Mouse (Mus musculus) midbrain, postnatal 0 days (tissue): ENCODE results near the gene Stap2. TPM values are rescaled to one million over a fixed set of nuclear protein-coding genes. Genes with fewer than 3 reads are reported as not detected.

Experiments
- ATAC-seq: fragments of 200-750 bp; cut with Nextera tagmentation; 2 replicates; pipeline ENCODE4 v1.8.0; 2017; ENCODE audit warnings: moderate number of reproducible peaks, mild to moderate bottlenecking, moderate TSS enrichment, moderate library complexity; ENCODE audit not compliant: low FRiP score
- DNase-seq: peaks from one replicate; pipeline ENCODE4 v3.0.0-alpha.2; 2015; ENCODE audit warnings: low spot score
- H3K27ac ChIP-seq: fragments of 300-500 bp; sonication (generic); 2 replicates; pipeline ENCODE4 v1.5.1; 2014; ENCODE audit warnings: low read depth, mild to moderate bottlenecking, low read length, mixed read lengths
- H3K27me3 ChIP-seq: fragments of 300-500 bp; sonication (generic); 2 replicates; pipeline ENCODE4 v1.6.1; 2014; ENCODE audit warnings: low read length, control low read depth, mixed read lengths; ENCODE audit not compliant: insufficient read depth
- H3K36me3 ChIP-seq: fragments of 300-500 bp; sonication (generic); 2 replicates; pipeline ENCODE4 v1.6.1; 2014; ENCODE audit warnings: low read length, control low read depth, mixed read lengths; ENCODE audit not compliant: insufficient read depth
- H3K4me1 ChIP-seq: fragments of 300-500 bp; sonication (generic); 2 replicates; pipeline ENCODE4 v1.6.1; 2014; ENCODE audit warnings: mild to moderate bottlenecking, control low read depth, antibody characterized with exemption, low read length, mixed read lengths; ENCODE audit not compliant: insufficient read depth
- H3K4me2 ChIP-seq: fragments of 300-500 bp; sonication (generic); 2 replicates; pipeline ENCODE4 v1.6.1; 2014; ENCODE audit warnings: low read depth, mild to moderate bottlenecking, low read length, mixed read lengths; ENCODE audit not compliant: poor library complexity, severe bottlenecking
- H3K4me3 ChIP-seq: fragments of 300-500 bp; sonication (generic); 2 replicates; pipeline ENCODE4 v1.5.1; 2014; ENCODE audit warnings: low read depth, mild to moderate bottlenecking, low read length, moderate library complexity
- H3K9ac ChIP-seq: fragments of 300-500 bp; sonication (generic); replicated peaks from 2 replicates; pipeline ENCODE4 v1.6.1; 2014; ENCODE audit warnings: mild to moderate bottlenecking, low read length, moderate library complexity, mixed read lengths; ENCODE audit not compliant: poor library complexity, severe bottlenecking
- H3K9me3 ChIP-seq: fragments of 300-500 bp; sonication (generic); 2 replicates; pipeline ENCODE4 v1.6.1; 2016; ENCODE audit warnings: low read length, control low read depth
- CTCF ChIP-seq: IDR thresholded peaks from 2 replicates; pipeline ENCODE4 v1.5.1; 2016; ENCODE audit warnings: antibody characterized with exemption, mild to moderate bottlenecking
- WGBS: fragments of 180-500 bp; shearing (Covaris S2); extraction: QIAGEN DNeasy Blood & Tissue Kit; methylation state at CpG from one replicate; pipeline ENCODE4 v1.1.7; 2014; 5-methylcytosine and 5-hydroxymethylcytosine counted together
- polyA plus RNA-seq: library from polyadenylated mRNA; unstranded; fragments of >200 nt; fragmentation: Nextera tagmentation; extraction: Ambion mirVana; gene quantifications from 2 replicates; pipeline ENCODE4 v1.2.1, GENCODE M21; 2015
- total RNA-seq: library from RNA; depleted of rRNA; stranded (reverse); fragments of >200 nt; gene quantifications from 2 replicates; pipeline ENCODE4 v1.2.3, GENCODE M21; 2014

Stap2 gene
- total and polyA plus RNA-seq, 2 experiments from 2014 or later = 2.4 to 4.3 TPM

DNA sequence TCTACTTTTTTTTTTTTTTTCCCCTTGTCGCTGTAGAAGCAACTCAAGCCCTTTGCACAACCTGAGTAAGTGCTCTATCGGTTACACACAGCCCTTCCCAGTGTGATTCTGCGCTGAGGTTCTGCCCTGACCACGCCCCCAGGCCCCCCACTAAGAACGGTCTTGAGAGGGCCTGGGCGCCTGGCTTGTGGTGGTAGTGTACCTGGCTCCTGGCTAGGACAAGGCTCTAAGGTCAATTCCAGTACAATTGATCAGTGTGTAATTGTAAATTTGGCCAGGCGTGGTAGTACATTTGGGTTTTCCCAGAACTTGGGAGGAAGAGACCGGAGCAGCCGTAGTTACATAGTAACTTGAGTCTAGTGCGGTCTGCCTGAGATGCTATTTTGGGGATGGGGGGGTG, 1.6 kb upstream of the Stap2 start:
- H3K27ac ChIP-seq = no peak overlapping the region
- H3K4me3 ChIP-seq = no peak overlapping the region
- H3K4me1 ChIP-seq = peaks cover 11% of the 10 kb centered on the region
- no peak for DNase-seq
- H3K9me3 ChIP-seq = no peaks in the 10 kb centered on the region
- no peak for TF ChIP-seq CTCF
- no peak overlapping the region for H3K9ac ChIP-seq
- H3K27me3 ChIP-seq = no peaks in the 10 kb centered on the region
- no peak for ATAC-seq
- H3K4me2 ChIP-seq = no peak overlapping the region
- 60% methylated on average over 10 of the region's 10 CpGs for WGBS
- H3K36me3 ChIP-seq = 0 out of 2 replicates have a peak, but pooled peaks cover 7% of the 10 kb centered on the region

DNA sequence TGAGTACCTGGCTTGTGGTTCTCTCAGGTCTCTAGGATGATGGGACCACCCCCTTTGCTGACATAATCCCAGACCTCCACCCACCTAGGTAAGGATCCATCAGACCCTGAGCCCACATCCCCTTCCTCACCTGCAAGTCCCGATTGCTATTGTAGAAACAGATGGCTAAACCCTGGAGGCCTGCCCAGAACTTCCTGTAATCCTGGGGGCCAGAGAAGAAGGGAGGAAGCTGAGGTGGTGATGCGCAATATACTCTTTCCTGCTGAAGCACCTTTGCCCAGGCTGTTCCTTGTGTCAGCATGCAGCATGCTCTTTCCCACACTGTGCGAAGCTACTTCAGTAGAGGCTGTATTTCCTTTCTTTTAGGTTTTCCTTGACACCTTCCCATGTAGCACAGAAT, 2.4 kb downstream of the Stap2 start:
- TF ChIP-seq CTCF = no peak
- 81% methylated on average over 3 of the region's 3 CpGs for WGBS
- H3K9me3 ChIP-seq = no peaks in the 10 kb centered on the region

DNA sequence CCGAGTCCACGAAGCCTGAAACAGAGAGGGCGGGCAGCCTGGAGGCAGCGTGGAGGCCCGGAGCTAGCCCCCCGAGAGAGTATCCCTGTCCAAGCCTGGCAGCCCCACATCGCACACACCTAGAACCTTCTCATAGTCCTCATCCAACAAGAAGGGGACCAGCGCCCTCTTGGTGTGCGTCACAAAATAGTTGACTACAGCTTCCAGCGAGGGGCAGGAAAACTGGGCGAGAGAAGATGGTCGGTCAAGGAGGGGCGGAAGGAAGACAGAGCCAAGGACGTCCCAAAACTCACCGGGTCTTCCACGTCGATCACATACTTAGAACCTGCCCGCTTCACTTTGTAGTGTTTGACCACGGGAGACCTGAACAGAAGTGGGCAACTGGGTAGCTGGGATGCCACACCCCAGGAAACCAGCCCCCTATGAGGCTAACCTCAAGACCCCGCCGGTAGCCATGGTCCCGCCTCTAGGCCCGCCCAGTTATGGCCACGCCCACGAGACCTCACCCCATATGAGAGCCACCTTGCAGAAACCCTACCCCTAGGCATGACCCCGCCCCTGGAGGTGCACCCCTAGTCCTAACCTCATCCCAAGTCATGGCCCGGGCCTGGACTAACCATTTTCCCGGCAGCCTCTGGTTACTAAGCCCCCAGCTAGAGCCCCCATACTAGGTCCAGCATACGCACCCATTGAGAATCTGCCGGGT, 5.4 kb downstream of the Stap2 start:
- ATAC-seq (peak; percentile 29; the same call in 1 of the 2 replicates), DNase-seq (no peak)
- Histone ChIP-seq H3K4me1 (no peaks in the 10 kb centered on the region), H3K9me3 (no peaks in the 10 kb centered on the region), H3K27me3 (no peaks in the 10 kb centered on the region), H3K4me2 (no peak overlapping the region), H3K9ac (no peak overlapping the region), H3K4me3 (no peak overlapping the region), H3K27ac (no peak overlapping the region), H3K36me3 (peaks cover 19% of the 10 kb centered on the region)
- WGBS = 12% methylated on average over 30 of the region's 30 CpGs
- TF ChIP-seq CTCF = peak; percentile 41

More for the DNA sequence above, 2.4 kb downstream of the Stap2 start:
- H3K36me3 ChIP-seq = no peaks in the 10 kb centered on the region
- H3K27ac ChIP-seq = no peak overlapping the region
- H3K4me1 ChIP-seq = no peaks in the 10 kb centered on the region
- ATAC-seq (no peak), DNase-seq (no peak)
- no peaks in the 10 kb centered on the region for H3K27me3 ChIP-seq
- H3K4me2 ChIP-seq = no peak overlapping the region
- H3K9ac ChIP-seq = no peak overlapping the region
- no peak overlapping the region for H3K4me3 ChIP-seq

DNA sequence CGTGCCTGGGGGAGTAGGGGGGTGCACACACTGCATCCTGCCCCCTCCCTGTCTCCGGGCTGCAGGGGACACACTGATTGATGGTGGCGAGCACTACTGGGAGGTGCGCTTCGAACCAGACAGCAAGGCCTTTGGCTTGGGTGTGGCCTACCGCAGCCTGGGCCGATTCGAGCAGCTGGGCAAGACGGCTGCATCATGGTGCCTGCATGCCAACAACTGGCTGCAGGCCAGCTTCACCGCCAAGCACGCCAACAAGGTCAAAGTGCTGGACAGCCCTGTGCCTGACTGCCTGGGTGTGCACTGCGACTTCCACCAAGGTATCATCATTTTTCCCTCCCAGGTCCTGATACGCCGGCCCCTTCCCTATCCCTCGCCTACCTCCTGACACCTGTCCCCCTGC, 9.4 kb downstream of the Stap2 start:
- H3K36me3 ChIP-seq = peaks cover 39% of the 10 kb centered on the region
- no peak overlapping the region for H3K27ac ChIP-seq
- no peak overlapping the region for H3K9ac ChIP-seq
- ATAC-seq (no peak), DNase-seq (no peak)
- H3K4me3 ChIP-seq = no peak overlapping the region
- H3K4me1 ChIP-seq = no peaks in the 10 kb centered on the region
- WGBS = 86% methylated on average over 15 of the region's 15 CpGs
- H3K4me2 ChIP-seq = no peak overlapping the region
- TF ChIP-seq CTCF = no peak
- no peaks in the 10 kb centered on the region for H3K27me3 ChIP-seq
- no peaks in the 10 kb centered on the region for H3K9me3 ChIP-seq

DNA sequence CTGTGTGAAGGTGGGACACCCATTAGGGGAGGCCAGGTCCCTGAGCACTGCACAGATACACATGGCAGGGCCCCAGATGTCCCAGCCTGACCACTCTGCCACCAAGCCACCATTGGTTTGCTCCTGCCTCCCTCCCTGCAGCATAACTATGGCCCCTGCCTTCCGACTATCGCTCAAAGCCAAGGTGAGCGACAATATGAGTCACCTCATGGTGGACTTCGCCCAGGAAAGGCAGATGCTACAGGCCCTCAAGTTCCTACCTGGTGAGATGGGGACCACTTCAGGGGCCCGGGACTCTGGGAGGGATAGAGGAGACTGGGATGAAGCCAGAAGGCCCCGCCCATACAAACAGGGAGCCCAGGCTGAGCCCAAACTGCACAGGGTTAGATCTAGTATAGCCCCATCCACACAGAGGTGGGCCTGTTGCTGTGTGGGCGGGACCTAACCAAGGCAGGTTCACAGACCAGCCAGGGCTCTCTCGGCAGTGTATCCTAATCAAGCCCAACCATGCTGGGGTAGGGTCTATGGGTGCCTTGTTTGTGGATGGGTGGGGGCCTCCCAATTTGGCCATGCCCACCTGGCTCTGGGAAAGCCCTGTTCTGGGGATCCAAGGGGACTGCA, 15.0 kb downstream of the Stap2 start:
- H3K27me3 ChIP-seq = no peaks in the 10 kb centered on the region
- no peaks in the 10 kb centered on the region for H3K9me3 ChIP-seq
- 91% methylated on average over 8 of the region's 8 CpGs for WGBS
- no peak overlapping the region for H3K27ac ChIP-seq
- H3K4me1 ChIP-seq = peaks cover 7% of the 10 kb centered on the region
- no peak overlapping the region for H3K9ac ChIP-seq
- peaks cover 40% of the 10 kb centered on the region for H3K36me3 ChIP-seq
- no peak overlapping the region for H3K4me3 ChIP-seq
- DNase-seq = no peak
- H3K4me2 ChIP-seq = no peak overlapping the region
- 0 out of 2 replicates have a peak, but pooled peaks have one; percentile 12 for ATAC-seq
- TF ChIP-seq CTCF = no peak
